Mouse (Mus musculus): ENCODE data around the gene Msi2. TPM values are rescaled to one million over a fixed set of nuclear protein-coding genes. Genes with fewer than 3 reads are reported as not detected.

The Msi2 gene
- total and polyA plus RNA-seq, 2 experiments, result 6.4 to 10.8 TPM

DNA sequence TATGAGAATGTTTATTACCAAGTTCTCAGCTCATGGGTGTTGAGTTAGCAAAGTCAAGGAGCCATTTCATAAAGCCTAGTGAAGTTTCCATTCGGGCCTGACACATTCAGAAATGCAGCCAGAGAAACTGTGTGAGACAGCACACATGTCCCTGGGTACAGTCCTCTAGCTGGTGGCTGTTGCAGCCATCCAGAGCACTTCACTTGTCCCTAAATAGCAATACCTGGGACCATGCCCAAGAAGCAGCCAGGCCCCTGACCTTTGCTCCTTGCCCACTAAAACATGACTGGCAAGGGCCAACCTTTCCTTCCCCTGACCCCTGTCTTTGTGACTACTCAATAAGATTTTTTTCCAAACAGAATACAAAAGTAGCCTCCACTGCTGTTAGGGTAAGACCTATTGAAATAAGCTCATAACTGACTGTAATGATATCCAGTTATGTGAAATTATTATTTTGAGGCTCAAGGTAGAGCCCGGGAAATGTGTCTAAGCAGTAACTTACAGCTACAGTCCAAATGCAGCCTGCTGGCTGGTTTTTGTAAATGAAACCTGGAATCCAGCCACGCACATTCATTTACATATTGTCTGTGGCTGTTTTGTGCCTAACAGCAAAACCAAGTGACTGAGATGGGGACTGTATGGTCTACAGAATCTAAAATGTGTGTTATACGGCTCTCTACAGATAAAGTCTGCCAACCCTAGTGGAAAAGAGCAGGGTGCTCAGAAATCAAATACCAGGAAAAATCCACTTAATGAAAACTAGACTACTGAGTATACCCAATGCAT is 143.5 kb downstream of the Msi2 start:
- Histone ChIP-seq H3K4me1 (ENCODE audit: control insufficient read depth, insufficient read depth, low read length) (0 out of 2 replicates have a peak, but pooled peaks cover 2% of the 10 kb centered on the region), H3K79me2 (ENCODE audit: control insufficient read depth, insufficient read depth, low read length) (no peaks in the 10 kb centered on the region), H3K4me3 (ENCODE audit: insufficient read depth, low read depth, low read length) (no peak overlapping the region), H3K36me3 (ENCODE audit: control insufficient read depth, insufficient read depth, low read length) (no peaks in the 10 kb centered on the region), H3K9ac (ENCODE audit: low read depth, low read length) (no peak overlapping the region), H3K27ac (replicated peaks; ENCODE audit: insufficient read depth, low read depth, low read length) (no peak overlapping the region), H3K27me3 (ENCODE audit: control insufficient read depth, insufficient read depth, low read length) (no peaks in the 10 kb centered on the region)
- TF ChIP-seq CTCF (IDR thresholded peaks at IDR 0.05; ENCODE audit: low read depth, low read length) (no peak), POLR2A (IDR thresholded peaks at IDR 0.05; ENCODE audit: extremely low read depth, insufficient read depth, low read length) (no peak)
- 91% methylated on average over 4 of the region's 4 CpGs for WGBS
- DNase-seq (ENCODE audit: extremely low read depth, low read depth, low spot score), result peak; percentile 44

DNA sequence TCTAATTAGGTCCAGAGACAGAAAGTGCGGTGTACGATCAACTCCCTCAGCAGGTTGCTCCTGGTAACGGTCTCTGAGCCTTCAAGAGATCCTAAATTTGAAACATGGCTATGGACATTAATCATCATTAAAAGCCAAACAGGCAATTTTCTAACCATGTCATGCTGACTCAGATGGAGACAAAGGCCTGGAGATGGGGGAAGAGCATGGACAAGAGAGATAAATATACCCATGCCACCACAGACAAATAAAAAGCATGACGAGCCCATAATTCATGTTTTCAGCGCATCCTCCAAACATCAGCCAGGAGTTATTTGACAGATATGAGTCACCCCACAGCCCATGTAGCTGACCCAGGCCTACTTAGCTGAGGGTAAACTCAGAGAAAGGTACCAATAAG is 145.3 kb downstream of the Msi2 start:
- H3K9ac ChIP-seq (ENCODE audit: low read depth, low read length), result no peak overlapping the region
- no peaks in the 10 kb centered on the region for H3K27me3 ChIP-seq (ENCODE audit: control insufficient read depth, insufficient read depth, low read length)
- H3K4me3 ChIP-seq (ENCODE audit: insufficient read depth, low read depth, low read length), result no peak overlapping the region
- H3K4me1 ChIP-seq (ENCODE audit: control insufficient read depth, insufficient read depth, low read length), result 0 out of 2 replicates have a peak, but pooled peaks cover 2% of the 10 kb centered on the region
- DNase-seq (ENCODE audit: extremely low read depth, low read depth, low spot score), result no peak
- H3K27ac ChIP-seq (replicated peaks; ENCODE audit: insufficient read depth, low read depth, low read length), result no peak overlapping the region
- no peaks in the 10 kb centered on the region for H3K79me2 ChIP-seq (ENCODE audit: control insufficient read depth, insufficient read depth, low read length)
- WGBS, result 94% methylated on average over 5 of the region's 5 CpGs
- TF ChIP-seq CTCF (IDR thresholded peaks at IDR 0.05; ENCODE audit: low read depth, low read length) (no peak), POLR2A (IDR thresholded peaks at IDR 0.05; ENCODE audit: extremely low read depth, insufficient read depth, low read length) (no peak)
- no peaks in the 10 kb centered on the region for H3K36me3 ChIP-seq (ENCODE audit: control insufficient read depth, insufficient read depth, low read length)

- 0 out of 2 replicates have a peak, but pooled peaks cover 2% of the 10 kb centered on the region for H3K4me1 ChIP-seq (ENCODE audit: control insufficient read depth, insufficient read depth, low read length)
- H3K4me3 ChIP-seq (ENCODE audit: insufficient read depth, low read depth, low read length), result no peak overlapping the region
- H3K9ac ChIP-seq (ENCODE audit: low read depth, low read length), result no peak overlapping the region
- H3K27me3 ChIP-seq (ENCODE audit: control insufficient read depth, insufficient read depth, low read length), result no peaks in the 10 kb centered on the region
- no peak for DNase-seq (ENCODE audit: extremely low read depth, low read depth, low spot score)
- no peaks in the 10 kb centered on the region for H3K79me2 ChIP-seq (ENCODE audit: control insufficient read depth, insufficient read depth, low read length)
- H3K27ac ChIP-seq (replicated peaks; ENCODE audit: insufficient read depth, low read depth, low read length), result no peak overlapping the region
- no peak for TF ChIP-seq POLR2A (IDR thresholded peaks at IDR 0.05; ENCODE audit: extremely low read depth, insufficient read depth, low read length)
- TF ChIP-seq CTCF (IDR thresholded peaks at IDR 0.05; ENCODE audit: low read depth, low read length), result no peak
- WGBS, result 97% methylated on average over 11 of the region's 11 CpGs
- H3K36me3 ChIP-seq (ENCODE audit: control insufficient read depth, insufficient read depth, low read length), result no peaks in the 10 kb centered on the region
These were observed 145.9 kb downstream of the Msi2 start for GRCm38 (mm10) chr11:88572461-88572860.

GRCm38 (mm10) chr11:88570715-88571202 is 147.6 kb downstream of the Msi2 start:
- Histone ChIP-seq H3K79me2 (ENCODE audit: control insufficient read depth, insufficient read depth, low read length) (no peaks in the 10 kb centered on the region), H3K4me3 (ENCODE audit: insufficient read depth, low read depth, low read length) (no peak overlapping the region), H3K27ac (replicated peaks; ENCODE audit: insufficient read depth, low read depth, low read length) (no peak overlapping the region), H3K27me3 (ENCODE audit: control insufficient read depth, insufficient read depth, low read length) (no peaks in the 10 kb centered on the region), H3K36me3 (ENCODE audit: control insufficient read depth, insufficient read depth, low read length) (no peaks in the 10 kb centered on the region), H3K4me1 (ENCODE audit: control insufficient read depth, insufficient read depth, low read length) (no peaks in the 10 kb centered on the region), H3K9ac (ENCODE audit: low read depth, low read length) (no peak overlapping the region)
- TF ChIP-seq CTCF (IDR thresholded peaks at IDR 0.05; ENCODE audit: low read depth, low read length) (no peak), POLR2A (IDR thresholded peaks at IDR 0.05; ENCODE audit: extremely low read depth, insufficient read depth, low read length) (no peak)
- 83% methylated on average over 6 of the region's 6 CpGs for WGBS
- DNase-seq (ENCODE audit: extremely low read depth, low read depth, low spot score), result no peak

GRCm38 (mm10) chr11:88566613-88567606 is 151.4 kb downstream of the Msi2 start:
- H3K9ac ChIP-seq (ENCODE audit: low read depth, low read length), result no peak overlapping the region
- no peaks in the 10 kb centered on the region for H3K79me2 ChIP-seq (ENCODE audit: control insufficient read depth, insufficient read depth, low read length)
- H3K27ac ChIP-seq (replicated peaks; ENCODE audit: insufficient read depth, low read depth, low read length), result no peak overlapping the region
- 92% methylated on average over 20 of the region's 20 CpGs for WGBS
- no peaks in the 10 kb centered on the region for H3K4me1 ChIP-seq (ENCODE audit: control insufficient read depth, insufficient read depth, low read length)
- H3K27me3 ChIP-seq (ENCODE audit: control insufficient read depth, insufficient read depth, low read length), result no peaks in the 10 kb centered on the region
- no peak for TF ChIP-seq CTCF (IDR thresholded peaks at IDR 0.05; ENCODE audit: low read depth, low read length)
- no peak for TF ChIP-seq POLR2A (IDR thresholded peaks at IDR 0.05; ENCODE audit: extremely low read depth, insufficient read depth, low read length)
- H3K4me3 ChIP-seq (ENCODE audit: insufficient read depth, low read depth, low read length), result no peak overlapping the region
- DNase-seq (ENCODE audit: extremely low read depth, low read depth, low spot score), result no peak
- H3K36me3 ChIP-seq (ENCODE audit: control insufficient read depth, insufficient read depth, low read length), result no peaks in the 10 kb centered on the region
